Mouse (Mus musculus) thymus, adult 2 months (tissue): ENCODE measurements at regions not wholly inside any gene's neighbourhood (a gene's known extent, or its start where the extent isn't known, plus 50 kb on each side); places are given as distances from the start of the nearest gene placed in this dataset.

Experiments
- DNase-seq: peaks from one replicate; pipeline ENCODE4 v3.0.0; 2021
- H3K27ac ChIP-seq: fragments of 200-500 bp; 2 replicates; pipeline ENCODE4 v1.5.1; 2012; ENCODE audit warnings: low read length, control low read depth; ENCODE audit not compliant: control insufficient read depth, insufficient read depth
- H3K27me3 ChIP-seq: fragments of 200-500 bp; 2 replicates; pipeline ENCODE4 v1.6.1; 2012; ENCODE audit warnings: mild to moderate bottlenecking, low read length, moderate library complexity, mixed read lengths; ENCODE audit not compliant: control insufficient read depth, insufficient read depth
- H3K36me3 ChIP-seq: fragments of 200-500 bp; 2 replicates; pipeline ENCODE4 v1.6.1; 2012; ENCODE audit warnings: mild to moderate bottlenecking, low read length, moderate library complexity; ENCODE audit not compliant: control insufficient read depth, insufficient read depth
- H3K4me1 ChIP-seq: fragments of 200-500 bp; replicated peaks from 2 replicates; pipeline ENCODE4 v1.6.1; 2012; ENCODE audit warnings: low read length; ENCODE audit not compliant: control insufficient read depth, insufficient read depth
- H3K4me3 ChIP-seq: fragments of 200-500 bp; 2 replicates; pipeline ENCODE4 v1.5.1; 2012; ENCODE audit warnings: mild to moderate bottlenecking, low read length, control low read depth, moderate library complexity; ENCODE audit not compliant: control insufficient read depth, insufficient read depth
- CTCF ChIP-seq: fragments of 200-500 bp; IDR thresholded peaks from 2 replicates; pipeline ENCODE4 v1.5.1; 2012; ENCODE audit warnings: mild to moderate bottlenecking, control low read depth, low read length, moderate library complexity, borderline replicate concordance; ENCODE audit not compliant: control insufficient read depth, poor library complexity, insufficient read depth; ENCODE audit errors: extremely low read depth
- POLR2A ChIP-seq: fragments of 200-500 bp; IDR thresholded peaks from 2 replicates; pipeline ENCODE4 v1.6.1; 2012; ENCODE audit warnings: mild to moderate bottlenecking, low read length, control low read depth, moderate library complexity; ENCODE audit not compliant: control insufficient read depth, poor library complexity, insufficient read depth; ENCODE audit errors: extremely low read depth
- WGBS: fragments of 180-500 bp; shearing (Covaris S2); methylation state at CpG from one replicate; pipeline ENCODE4 v1.1.7; 2018; 5-methylcytosine and 5-hydroxymethylcytosine counted together

DNA sequence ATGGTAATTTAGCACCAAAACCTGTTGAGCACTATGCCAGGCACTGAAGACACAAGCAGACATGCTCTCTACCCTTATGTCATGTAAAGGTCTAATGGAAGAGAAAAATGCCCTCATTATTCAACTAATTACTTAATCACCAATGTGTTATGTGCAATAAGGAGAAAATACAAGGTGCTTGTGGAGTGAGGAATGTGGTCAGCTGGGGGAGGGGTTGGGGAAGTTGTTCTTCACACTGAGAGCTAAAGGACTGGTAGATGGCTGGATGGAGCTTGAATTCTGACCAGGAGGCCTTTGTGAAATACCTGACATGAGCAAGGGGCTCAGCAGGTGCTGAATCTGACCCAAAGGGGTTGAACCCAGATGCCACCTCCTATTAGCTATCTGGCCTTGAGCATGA lies 300.1 kb upstream of the Acvr2a start:
- Histone ChIP-seq H3K4me1 (no peaks in the 10 kb centered on the region), H3K4me3 (no peak overlapping the region), H3K36me3 (no peaks in the 10 kb centered on the region), H3K27ac (no peak overlapping the region), H3K27me3 (no peaks in the 10 kb centered on the region)
- DNase-seq = no peak
- TF ChIP-seq CTCF = no peak
- TF ChIP-seq POLR2A = no peak

DNA sequence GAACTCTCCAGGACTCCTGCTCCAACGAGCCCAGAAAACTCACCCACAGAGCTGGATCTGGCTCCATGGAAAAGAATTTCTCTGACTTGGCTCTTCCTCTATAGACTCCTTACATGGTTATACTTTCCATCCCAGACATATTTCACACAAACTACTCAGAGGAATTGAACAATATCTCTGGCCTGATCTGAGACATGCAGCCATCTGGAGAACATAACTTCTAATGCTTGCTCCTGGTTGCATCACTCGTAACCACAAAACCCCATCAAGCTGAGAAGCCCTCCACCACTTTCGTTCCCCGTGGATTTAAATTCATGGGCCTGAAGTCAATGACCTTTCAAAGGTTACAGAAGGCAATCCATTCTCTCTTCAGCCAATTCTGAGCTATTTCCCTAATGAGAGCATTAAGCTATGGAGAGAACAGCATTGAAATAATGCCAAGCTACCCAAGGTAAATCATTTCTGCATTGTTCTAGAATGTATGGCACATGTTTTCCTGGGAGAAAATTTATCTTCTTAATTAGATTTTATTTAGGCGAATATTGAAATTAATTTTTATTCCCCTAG lies 294.0 kb upstream of the Acvr2a start:
- no peak for DNase-seq
- Histone ChIP-seq H3K4me3 (no peak overlapping the region), H3K36me3 (no peaks in the 10 kb centered on the region), H3K27me3 (no peaks in the 10 kb centered on the region), H3K4me1 (no peaks in the 10 kb centered on the region), H3K27ac (no peak overlapping the region)
- WGBS = 61% methylated on average over 5 of the region's 5 CpGs
- TF ChIP-seq POLR2A (no peak), CTCF (no peak)

DNA sequence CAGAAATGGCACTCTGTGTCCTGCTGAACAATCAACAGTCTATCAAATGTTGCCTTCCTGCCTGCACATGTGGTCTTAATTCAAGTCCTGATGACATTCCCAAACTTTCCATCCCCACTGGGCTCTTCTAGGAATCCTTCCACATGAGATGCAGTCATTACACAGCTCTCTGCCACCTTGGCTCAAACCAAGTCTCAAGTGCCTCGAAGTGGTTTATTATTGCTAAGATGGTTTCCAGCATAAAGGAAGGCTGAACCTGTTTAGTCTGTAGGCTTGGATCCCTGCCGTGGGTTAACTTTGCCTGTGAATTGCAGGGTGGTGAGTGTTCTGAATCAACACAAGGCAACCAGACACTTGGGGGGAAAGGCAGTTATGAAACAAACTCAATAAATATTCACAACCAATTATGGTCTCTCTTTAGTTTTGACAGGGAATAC lies 293.4 kb upstream of the Acvr2a start:
- TF ChIP-seq POLR2A (no peak), CTCF (no peak)
- DNase-seq = no peak
- WGBS = 95% methylated on average over 2 of the region's 2 CpGs

DNA sequence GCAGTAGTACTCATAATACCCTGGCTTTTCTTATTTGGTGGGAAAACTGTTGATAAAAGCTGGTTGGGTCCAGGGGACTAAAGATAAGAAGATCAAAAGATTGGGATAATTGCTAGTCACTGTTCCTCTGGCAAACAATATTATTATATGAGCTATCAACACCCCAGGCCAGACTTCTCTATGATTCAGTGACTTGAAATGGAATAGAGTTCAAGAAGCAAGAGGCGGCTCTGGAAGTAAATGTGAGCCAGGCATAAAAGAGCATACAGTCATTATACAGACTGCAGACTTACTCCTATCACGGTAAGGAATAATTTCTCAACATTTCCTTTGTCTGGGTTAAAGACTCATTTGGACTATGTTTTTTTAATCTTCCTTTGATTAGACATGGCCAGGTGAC lies 278.5 kb upstream of the Acvr2a start:
- no peak overlapping the region for H3K4me3 ChIP-seq
- no peaks in the 10 kb centered on the region for H3K36me3 ChIP-seq
- H3K27ac ChIP-seq = no peak overlapping the region
- H3K4me1 ChIP-seq = no peaks in the 10 kb centered on the region
- TF ChIP-seq POLR2A = no peak
- TF ChIP-seq CTCF = no peak
- no peak for DNase-seq
- WGBS = 94% methylated on average over 2 of the region's 2 CpGs
- H3K27me3 ChIP-seq = no peaks in the 10 kb centered on the region

More for the DNA sequence above, 293.4 kb upstream of the Acvr2a start:
- H3K27me3 ChIP-seq = no peaks in the 10 kb centered on the region
- no peak overlapping the region for H3K27ac ChIP-seq
- no peak overlapping the region for H3K4me3 ChIP-seq
- no peaks in the 10 kb centered on the region for H3K36me3 ChIP-seq
- no peaks in the 10 kb centered on the region for H3K4me1 ChIP-seq

DNA sequence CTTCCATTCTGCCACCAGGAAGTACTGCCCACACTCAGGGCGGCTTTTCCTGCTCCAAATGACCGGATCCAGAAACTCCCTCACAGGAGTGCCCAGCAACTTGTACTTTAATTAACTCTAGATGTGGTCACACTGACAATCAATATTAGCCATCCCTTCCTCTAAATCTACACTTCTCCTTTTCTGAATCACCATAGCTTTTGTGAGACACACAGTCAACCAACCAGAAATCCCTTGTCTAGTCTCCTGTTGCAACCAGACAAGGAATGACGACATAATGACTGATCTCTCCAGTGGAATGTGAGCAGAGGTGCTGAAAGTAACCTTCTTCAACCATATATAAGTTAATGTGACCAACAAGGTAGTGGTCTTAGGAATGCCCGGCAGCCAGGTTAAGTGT lies 277.0 kb upstream of the Acvr2a start:
- TF ChIP-seq CTCF = no peak
- no peak for TF ChIP-seq POLR2A
- H3K4me3 ChIP-seq = no peak overlapping the region
- H3K27me3 ChIP-seq = no peaks in the 10 kb centered on the region
- no peak overlapping the region for H3K27ac ChIP-seq
- H3K4me1 ChIP-seq = no peaks in the 10 kb centered on the region
- DNase-seq = no peak
- WGBS = 92% methylated on average over 4 of the region's 4 CpGs
- no peaks in the 10 kb centered on the region for H3K36me3 ChIP-seq

DNA sequence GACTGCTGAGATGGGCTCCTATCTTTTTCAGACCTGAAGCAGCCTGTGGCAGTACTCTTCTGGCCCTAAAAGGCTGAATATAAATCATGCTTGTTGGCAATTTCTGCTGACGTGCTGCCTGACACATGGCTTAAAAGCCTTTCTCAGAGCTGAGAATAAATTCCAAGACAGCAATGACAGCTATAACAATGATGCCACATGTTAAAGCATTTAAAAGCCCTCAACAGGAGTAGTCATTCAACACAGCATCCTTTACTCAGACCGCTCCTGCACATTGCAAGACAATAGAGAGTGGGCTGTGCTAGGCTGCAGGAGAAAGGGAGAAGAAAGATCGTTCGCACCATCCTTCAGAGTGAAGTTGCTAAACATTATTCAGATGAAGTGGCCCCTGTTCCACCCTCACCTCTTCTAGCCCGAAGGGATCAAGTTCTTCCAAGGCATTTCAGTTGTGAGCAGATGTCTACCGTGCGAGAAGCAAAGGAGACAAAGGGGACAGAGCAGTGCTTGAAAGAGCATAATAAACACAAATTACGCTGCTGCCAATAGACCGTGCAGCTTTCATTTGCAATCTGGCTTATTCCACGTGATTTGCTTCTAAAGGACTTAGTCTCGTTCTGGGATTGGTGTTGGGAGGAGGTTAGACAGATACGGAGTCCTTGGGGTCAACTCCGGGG lies 275.1 kb upstream of the Acvr2a start:
- no peaks in the 10 kb centered on the region for H3K36me3 ChIP-seq
- no peak overlapping the region for H3K4me3 ChIP-seq
- 92% methylated on average over 13 of the region's 13 CpGs for WGBS
- H3K27ac ChIP-seq = no peak overlapping the region
- TF ChIP-seq CTCF = no peak
- no peak for TF ChIP-seq POLR2A
- DNase-seq = no peak
- H3K4me1 ChIP-seq = no peaks in the 10 kb centered on the region
- no peaks in the 10 kb centered on the region for H3K27me3 ChIP-seq

DNA sequence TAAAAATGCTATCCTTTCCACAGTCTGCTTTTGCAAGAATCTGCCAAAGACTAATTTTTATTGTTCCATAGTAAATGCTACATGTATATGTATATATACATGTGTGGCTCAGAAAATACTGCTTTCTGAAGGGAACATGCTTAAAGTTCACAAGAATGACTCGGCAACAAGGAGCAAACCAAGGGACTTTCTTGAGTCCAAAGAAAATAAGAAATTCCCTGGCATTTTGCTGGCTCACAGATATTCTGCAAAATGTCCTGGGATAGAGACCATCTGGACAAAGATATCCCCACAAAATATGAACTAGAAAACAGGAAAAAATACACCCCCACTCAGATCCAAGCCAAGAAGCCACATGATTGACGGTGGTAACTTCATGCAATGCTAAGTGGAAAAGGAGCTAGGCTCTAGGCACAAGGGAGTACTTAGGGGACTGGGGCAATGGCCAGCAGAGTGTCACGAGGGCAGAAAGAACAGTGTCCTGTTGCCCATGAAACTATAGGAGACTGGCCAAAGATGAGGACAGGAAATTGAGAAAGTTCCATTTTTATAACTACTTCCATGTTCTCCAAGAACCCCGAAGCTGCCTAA lies 274.3 kb upstream of the Acvr2a start:
- no peaks in the 10 kb centered on the region for H3K27me3 ChIP-seq
- no peak for DNase-seq
- H3K4me1 ChIP-seq = no peaks in the 10 kb centered on the region
- 82% methylated on average over 4 of the region's 4 CpGs for WGBS
- no peak overlapping the region for H3K27ac ChIP-seq
- TF ChIP-seq CTCF (no peak), POLR2A (no peak)
- H3K36me3 ChIP-seq = no peaks in the 10 kb centered on the region
- H3K4me3 ChIP-seq = no peak overlapping the region
